Mouse (Mus musculus) adrenal gland, postnatal 4 days (tissue): ENCODE data around the gene Lrrc8c. TPM values are rescaled to one million over a fixed set of nuclear protein-coding genes. Genes with fewer than 3 reads are reported as not detected.

Experiments
- total RNA-seq, 2 experiments: library from RNA; stranded (reverse); gene quantifications; 2 replicates each; pipeline ENCODE4 v1.2.3; 2021

Lrrc8c gene
- total RNA-seq, 2 experiments from 2014 or later: 29.7 to 36.3 TPM

Other genes starting within 250 kb of the Lrrc8c start
- gene Gm43302, start 225.7 kb upstream of the Lrrc8c start, total RNA-seq: under 1 TPM; 0.20 to 0.37 TPM
- gene Gbp6, start 225.7 kb upstream of the Lrrc8c start, total RNA-seq: 1 to 10 TPM; 4.5 to 7.0 TPM
- gene Lrrc8b, start 103.6 kb upstream of the Lrrc8c start, total RNA-seq: 10 to 100 TPM; 85.8 TPM
- 10 to 100 TPM; 83.9 to 89.6 TPM for gene Lrrc8d, start 180.6 kb downstream of the Lrrc8c start, total RNA-seq